Mouse (Mus musculus) liver, embryonic 12.5 days (tissue): ENCODE data around the gene Cenpp. TPM values are rescaled to one million over a fixed set of nuclear protein-coding genes. Genes with fewer than 3 reads are reported as not detected.

Source experiments
- ATAC-seq: fragments of 200-750 bp; cut with Nextera tagmentation; 2 replicates; pipeline ENCODE4 v1.8.0; 2017; ENCODE audit warnings: moderate number of reproducible peaks, mild to moderate bottlenecking, moderate library complexity
- H3K27ac ChIP-seq: fragments of 300-500 bp; sonication (generic); 2 replicates; pipeline ENCODE4 v1.5.1; 2016; ENCODE audit warnings: mild to moderate bottlenecking
- H3K27me3 ChIP-seq: fragments of 300-500 bp; sonication (generic); replicated peaks from 2 replicates; pipeline ENCODE4 v1.6.1; 2016; ENCODE audit warnings: mild to moderate bottlenecking, moderate library complexity
- H3K36me3 ChIP-seq: fragments of 300-500 bp; sonication (generic); 2 replicates; pipeline ENCODE4 v1.6.1; 2016; ENCODE audit warnings: mild to moderate bottlenecking, moderate library complexity
- H3K4me1 ChIP-seq: fragments of 300-500 bp; sonication (generic); 2 replicates; pipeline ENCODE4 v1.6.1; 2016
- H3K4me2 ChIP-seq: fragments of 300-500 bp; sonication (generic); 2 replicates; pipeline ENCODE4 v1.6.1; 2016; ENCODE audit warnings: mild to moderate bottlenecking, moderate library complexity
- H3K4me3 ChIP-seq: fragments of 300-500 bp; sonication (generic); 2 replicates; pipeline ENCODE4 v1.5.1; 2016; ENCODE audit warnings: mild to moderate bottlenecking, moderate library complexity
- H3K9ac ChIP-seq: fragments of 300-500 bp; sonication (generic); 2 replicates; pipeline ENCODE4 v1.6.1; 2016; ENCODE audit warnings: mild to moderate bottlenecking, moderate library complexity
- H3K9me3 ChIP-seq: fragments of 300-500 bp; sonication (generic); replicated peaks from 2 replicates; pipeline ENCODE4 v1.6.1; 2016; ENCODE audit warnings: mild to moderate bottlenecking, moderate library complexity
- WGBS: fragments of 180-500 bp; shearing (Covaris S2); methylation state at CpG from one replicate; pipeline ENCODE4 v1.1.7; 2016; ENCODE audit not compliant: insufficient replicate concordance; 5-methylcytosine and 5-hydroxymethylcytosine counted together
- polyA plus RNA-seq: library from polyadenylated mRNA; unstranded; fragments of >200 nt; fragmentation: Nextera tagmentation; extraction: Ambion mirVana; gene quantifications from 2 replicates; pipeline ENCODE4 v1.2.1, GENCODE M21; 2016

Cenpp gene
- polyA plus RNA-seq, 1 experiment from 2014 or later: 30.2 TPM

- H3K4me3 ChIP-seq: no peak within 1 kb of the TSS
- H3K36me3 ChIP-seq: no peaks in the 10 kb centered on the region
- 61% methylated on average over 4 of the region's 4 CpGs for WGBS
- no peak within 1 kb of the TSS for H3K4me2 ChIP-seq
- no peaks in the 10 kb centered on the region for H3K27me3 ChIP-seq
- H3K9me3 ChIP-seq: no peaks in the 10 kb centered on the region
- ATAC-seq: no peak
- H3K4me1 ChIP-seq: no peaks in the 10 kb centered on the region
- no peak within 1 kb of the TSS for H3K27ac ChIP-seq
- H3K9ac ChIP-seq: no peak within 1 kb of the TSS
These were observed 148.1 kb downstream of the Cenpp start, which contains the start of gene Ecm2 for GRCm38 (mm10) chr13:49504510-49504909. Gene Ecm2 (plus strand): TSS chr13:49504810.

- no peak within 1 kb of the TSS for H3K9ac ChIP-seq
- H3K4me3 ChIP-seq: no peak within 1 kb of the TSS
- H3K27ac ChIP-seq: no peak within 1 kb of the TSS
- no peak for ATAC-seq
- H3K9me3 ChIP-seq: no peaks in the 10 kb centered on the region
- no peaks in the 10 kb centered on the region for H3K4me1 ChIP-seq
- WGBS: 64% methylated on average over 6 of the region's 6 CpGs
- H3K36me3 ChIP-seq: no peaks in the 10 kb centered on the region
- no peak within 1 kb of the TSS for H3K4me2 ChIP-seq
- no peaks in the 10 kb centered on the region for H3K27me3 ChIP-seq
These were observed 159.9 kb downstream of the Cenpp start, which contains the start of gene Tes3-ps for GRCm38 (mm10) chr13:49492376-49493368. Gene Tes3-ps (plus strand): TSS chr13:49493318.

- WGBS: 78% methylated on average over 5 of the region's 5 CpGs
- no peaks in the 10 kb centered on the region for H3K4me1 ChIP-seq
- H3K36me3 ChIP-seq: no peaks in the 10 kb centered on the region
- H3K9me3 ChIP-seq: no peaks in the 10 kb centered on the region
- H3K27me3 ChIP-seq: no peaks in the 10 kb centered on the region
- no peak overlapping the region for H3K9ac ChIP-seq
- no peak overlapping the region for H3K4me2 ChIP-seq
- H3K27ac ChIP-seq: no peak overlapping the region
- H3K4me3 ChIP-seq: no peak overlapping the region
- ATAC-seq: no peak
These were observed 167.2 kb downstream of the Cenpp start for GRCm38 (mm10) chr13:49485388-49485787.

GRCm38 (mm10) chr13:49480551-49480950, 172.0 kb downstream of the Cenpp start:
- H3K27ac ChIP-seq: no peak overlapping the region

GRCm38 (mm10) chr13:49480057-49480456, 172.5 kb downstream of the Cenpp start:
- Histone ChIP-seq H3K27ac (no peak overlapping the region), H3K4me3 (no peak overlapping the region), H3K36me3 (no peaks in the 10 kb centered on the region), H3K9ac (no peak overlapping the region), H3K4me2 (no peak overlapping the region), H3K9me3 (no peaks in the 10 kb centered on the region), H3K4me1 (no peaks in the 10 kb centered on the region), H3K27me3 (no peaks in the 10 kb centered on the region)
- no peak for ATAC-seq
- WGBS: 69% methylated on average over 2 of the region's 2 CpGs

More at GRCm38 (mm10) chr13:49480551-49480950, 172.0 kb downstream of the Cenpp start:
- 71% methylated on average over 5 of the region's 5 CpGs for WGBS
- no peak overlapping the region for H3K4me2 ChIP-seq
- no peaks in the 10 kb centered on the region for H3K9me3 ChIP-seq
- no peak overlapping the region for H3K4me3 ChIP-seq
- ATAC-seq: no peak
- H3K9ac ChIP-seq: no peak overlapping the region
- H3K4me1 ChIP-seq: no peaks in the 10 kb centered on the region
- no peaks in the 10 kb centered on the region for H3K36me3 ChIP-seq
- H3K27me3 ChIP-seq: no peaks in the 10 kb centered on the region

- 76% methylated on average over 4 of the region's 4 CpGs for WGBS
- Histone ChIP-seq H3K4me2 (no peak overlapping the region), H3K4me1 (no peaks in the 10 kb centered on the region), H3K27me3 (no peaks in the 10 kb centered on the region), H3K4me3 (no peak overlapping the region), H3K9me3 (no peaks in the 10 kb centered on the region), H3K36me3 (no peaks in the 10 kb centered on the region), H3K9ac (no peak overlapping the region), H3K27ac (no peak overlapping the region)
- no peak for ATAC-seq
These were observed 173.2 kb downstream of the Cenpp start for GRCm38 (mm10) chr13:49479399-49479798.

GRCm38 (mm10) chr13:49478851-49479374, 173.7 kb downstream of the Cenpp start:
- WGBS: 76% methylated on average over 6 of the region's 6 CpGs
- no peak overlapping the region for H3K4me3 ChIP-seq
- no peaks in the 10 kb centered on the region for H3K4me1 ChIP-seq
- no peak overlapping the region for H3K4me2 ChIP-seq
- H3K27me3 ChIP-seq: no peaks in the 10 kb centered on the region
- H3K9me3 ChIP-seq: no peaks in the 10 kb centered on the region
- ATAC-seq: no peak
- H3K9ac ChIP-seq: no peak overlapping the region
- H3K36me3 ChIP-seq: no peaks in the 10 kb centered on the region
- no peak overlapping the region for H3K27ac ChIP-seq

GRCm38 (mm10) chr13:49477887-49478286, 174.7 kb downstream of the Cenpp start:
- Histone ChIP-seq H3K27me3 (no peaks in the 10 kb centered on the region), H3K27ac (no peak overlapping the region), H3K4me3 (no peak overlapping the region), H3K9me3 (no peaks in the 10 kb centered on the region), H3K4me1 (no peaks in the 10 kb centered on the region), H3K4me2 (no peak overlapping the region), H3K36me3 (no peaks in the 10 kb centered on the region), H3K9ac (no peak overlapping the region)
- 82% methylated on average over 3 of the region's 3 CpGs for WGBS
- no peak for ATAC-seq

- Histone ChIP-seq H3K36me3 (no peaks in the 10 kb centered on the region), H3K4me1 (peaks cover under 1% of the 10 kb centered on the region), H3K27ac (no peak overlapping the region), H3K4me3 (no peak overlapping the region), H3K9me3 (no peaks in the 10 kb centered on the region), H3K9ac (no peak overlapping the region), H3K4me2 (no peak overlapping the region), H3K27me3 (no peaks in the 10 kb centered on the region)
- WGBS: 89% methylated on average over 6 of the region's 6 CpGs
- ATAC-seq: no peak
These were observed 179.9 kb downstream of the Cenpp start for GRCm38 (mm10) chr13:49472676-49473005.

- Histone ChIP-seq H3K36me3 (no peaks in the 10 kb centered on the region), H3K9ac (no peak overlapping the region), H3K4me2 (no peak overlapping the region), H3K9me3 (no peaks in the 10 kb centered on the region), H3K4me1 (peaks cover 4% of the 10 kb centered on the region), H3K27me3 (no peaks in the 10 kb centered on the region), H3K4me3 (no peak overlapping the region), H3K27ac (no peak overlapping the region)
- ATAC-seq: no peak
- WGBS: 62% methylated on average over 4 of the region's 4 CpGs
These were observed 180.5 kb downstream of the Cenpp start for GRCm38 (mm10) chr13:49471981-49472675.

- no peaks in the 10 kb centered on the region for H3K27me3 ChIP-seq
- H3K4me2 ChIP-seq: no peak overlapping the region
- H3K9ac ChIP-seq: no peak overlapping the region
- H3K27ac ChIP-seq: no peak overlapping the region
- WGBS: 41% methylated on average over 4 of the region's 4 CpGs
- peaks cover 6% of the 10 kb centered on the region; the same call in 1 of the 2 replicates for H3K36me3 ChIP-seq
- ATAC-seq: no peak
- no peak overlapping the region for H3K4me3 ChIP-seq
- no peaks in the 10 kb centered on the region for H3K9me3 ChIP-seq
- peaks cover 16% of the 10 kb centered on the region for H3K4me1 ChIP-seq
These were observed 181.8 kb downstream of the Cenpp start for GRCm38 (mm10) chr13:49470806-49471205.

GRCm38 (mm10) chr13:49470319-49470718, 182.3 kb downstream of the Cenpp start:
- 65% methylated on average over 4 of the region's 4 CpGs for WGBS
- Histone ChIP-seq H3K27me3 (no peaks in the 10 kb centered on the region), H3K4me1 (peaks cover 20% of the 10 kb centered on the region), H3K9ac (no peak overlapping the region), H3K9me3 (no peaks in the 10 kb centered on the region), H3K27ac (no peak overlapping the region), H3K4me3 (no peak overlapping the region), H3K36me3 (peaks cover 10% of the 10 kb centered on the region), H3K4me2 (no peak overlapping the region)
- no peak for ATAC-seq
